Mouse (Mus musculus): Measurements from ENCODE around the gene Tfap2a. TPM values are rescaled to one million over a fixed set of nuclear protein-coding genes. Genes with fewer than 3 reads are reported as not detected.

Tfap2a gene
- total and polyA plus RNA-seq, 3 experiments = not detected

- H3K27me3 ChIP-seq (ENCODE audit: control insufficient read depth in 1 of 2, insufficient read depth in 2 of 2, low read length in 2 of 2) = no peaks in the 10 kb centered on the region
Measured at GRCm38 (mm10) chr13:40708271-40708670, 29.9 kb downstream of the Tfap2a start.

GRCm38 (mm10) chr13:40707646-40708045 is 30.5 kb downstream of the Tfap2a start:
- Histone ChIP-seq H3K4me1 (ENCODE audit: control insufficient read depth in 1 of 2, insufficient read depth in 2 of 2, low read length in 2 of 2) (no peaks in the 10 kb centered on the region), H3K36me3 (ENCODE audit: control insufficient read depth in 1 of 2, insufficient read depth in 2 of 2, low read length in 2 of 2) (no peaks in the 10 kb centered on the region), H3K9ac (ENCODE audit: control insufficient read depth, low read depth, low read length, poor library complexity, severe bottlenecking) (no peak overlapping the region), H3K4me3 (ENCODE audit: control insufficient read depth in 1 of 2, insufficient read depth in 1 of 2, low read depth in 2 of 2, low read length in 2 of 2) (no peak overlapping the region), H3K9me3 (replicated peaks; ENCODE audit: insufficient read depth, low read length) (no peaks in the 10 kb centered on the region), H3K79me2 (ENCODE audit: control insufficient read depth, insufficient read depth, low read length, poor library complexity) (no peaks in the 10 kb centered on the region), H3K27ac (ENCODE audit: control insufficient read depth, low read depth, low read length) (no peak overlapping the region), H3K27me3 (ENCODE audit: control insufficient read depth in 1 of 2, insufficient read depth in 2 of 2, low read length in 2 of 2) (no peaks in the 10 kb centered on the region)
- no peak for TF ChIP-seq TAL1 (IDR thresholded peaks at IDR 0.05; ENCODE audit: low read length)
- TF ChIP-seq NELFE (IDR thresholded peaks at IDR 0.05; ENCODE audit: low read depth, low read length) = no peak
- TF ChIP-seq CHD2 (IDR thresholded peaks at IDR 0.05; ENCODE audit: low read length) = no peak
- TF ChIP-seq POLR2AphosphoS2 (IDR thresholded peaks at IDR 0.05; ENCODE audit: low read length) = no peak
- no peak for TF ChIP-seq JUND (IDR thresholded peaks at IDR 0.05; ENCODE audit: low read depth, low read length)
- TF ChIP-seq ZKSCAN1 (IDR thresholded peaks at IDR 0.05; ENCODE audit: low read depth, low read length) = no peak
- TF ChIP-seq GABPA (IDR thresholded peaks at IDR 0.05; ENCODE audit: low read depth, low read length) = no peak
- no peak for DNase-seq (ENCODE audit: low read depth, low spot score)

More at GRCm38 (mm10) chr13:40708271-40708670, 29.9 kb downstream of the Tfap2a start:
- Histone ChIP-seq H3K27ac (ENCODE audit: control insufficient read depth, low read depth, low read length) (no peak overlapping the region), H3K9me3 (replicated peaks; ENCODE audit: insufficient read depth, low read length) (no peaks in the 10 kb centered on the region), H3K4me3 (ENCODE audit: control insufficient read depth in 1 of 2, insufficient read depth in 1 of 2, low read depth in 2 of 2, low read length in 2 of 2) (no peak overlapping the region), H3K36me3 (ENCODE audit: control insufficient read depth in 1 of 2, insufficient read depth in 2 of 2, low read length in 2 of 2) (no peaks in the 10 kb centered on the region), H3K4me1 (ENCODE audit: control insufficient read depth in 1 of 2, insufficient read depth in 2 of 2, low read length in 2 of 2) (no peaks in the 10 kb centered on the region), H3K9ac (ENCODE audit: control insufficient read depth, low read depth, low read length, poor library complexity, severe bottlenecking) (no peak overlapping the region), H3K79me2 (ENCODE audit: control insufficient read depth, insufficient read depth, low read length, poor library complexity) (no peaks in the 10 kb centered on the region)
- TF ChIP-seq MAFK (IDR thresholded peaks at IDR 0.05; ENCODE audit: borderline replicate concordance, low read depth, low read length) = no peak
- TF ChIP-seq TAL1 (IDR thresholded peaks at IDR 0.05; ENCODE audit: low read length) = no peak
- TF ChIP-seq MYB (IDR thresholded peaks at IDR 0.05; ENCODE audit: low read depth, low read length) = no peak
- TF ChIP-seq KAT2A (conservative IDR thresholded peaks at IDR 0.05; ENCODE audit: low read depth, low read length) = no peak
- TF ChIP-seq BHLHE40 (IDR thresholded peaks at IDR 0.05; ENCODE audit: borderline replicate concordance, low read depth, low read length) = no peak
- no peak for TF ChIP-seq POLR2A (IDR thresholded peaks at IDR 0.05; ENCODE audit: control insufficient read depth in 1 of 2, insufficient read depth in 1 of 2, low read depth in 1 of 2, low read length in 2 of 2, poor library complexity in 1 of 2)
- no peak for TF ChIP-seq CHD1 (IDR thresholded peaks at IDR 0.05; ENCODE audit: low read depth, low read length)
- no peak for TF ChIP-seq POLR2AphosphoS5 (IDR thresholded peaks at IDR 0.05; ENCODE audit: borderline replicate concordance, low read depth, low read length)
- no peak for TF ChIP-seq MAX (IDR thresholded peaks at IDR 0.05; ENCODE audit: low read length)
- TF ChIP-seq UBTF (IDR thresholded peaks at IDR 0.05; ENCODE audit: borderline replicate concordance, insufficient read depth, low read depth, low read length) = no peak
- TF ChIP-seq POLR2AphosphoS2 (IDR thresholded peaks at IDR 0.05; ENCODE audit: low read length) = no peak
- TF ChIP-seq RAD21 (IDR thresholded peaks at IDR 0.05; ENCODE audit: low read depth, low read length) = no peak
- TF ChIP-seq USF1 (IDR thresholded peaks at IDR 0.05; ENCODE audit: low read depth, low read length) = no peak
- no peak for TF ChIP-seq ZC3H11A (IDR thresholded peaks at IDR 0.05; ENCODE audit: low read depth, low read length)
- TF ChIP-seq HCFC1 (IDR thresholded peaks at IDR 0.05; ENCODE audit: low read depth, low read length) = no peak
- no peak for TF ChIP-seq MYC (IDR thresholded peaks at IDR 0.05; ENCODE audit: low read depth, low read length)
- TF ChIP-seq SMC3 (IDR thresholded peaks at IDR 0.05; ENCODE audit: low read depth, low read length) = no peak
- no peak for TF ChIP-seq NRF1 (IDR thresholded peaks at IDR 0.05; ENCODE audit: insufficient read depth, low read depth, low read length, poor library complexity, severe bottlenecking)
- no peak for TF ChIP-seq ZKSCAN1 (IDR thresholded peaks at IDR 0.05; ENCODE audit: low read depth, low read length)
- DNase-seq (ENCODE audit: low read depth, low spot score) = no peak
